Mouse (Mus musculus) lung, postnatal 0 days (tissue): ENCODE measurements around the gene Gm43638.
"Not testable (repeated sequence)": the region's sequence is repeated elsewhere in the genome, so short reads cannot be mapped to it uniquely, and the experiment has no call there.

ENCODE experiments used
- CTCF ChIP-seq: IDR thresholded peaks from 2 replicates; pipeline ENCODE4 v1.5.1; 2016; ENCODE audit warnings: antibody characterized with exemption, mild to moderate bottlenecking
- EP300 ChIP-seq: IDR thresholded peaks from 2 replicates; pipeline ENCODE4 v1.6.1; 2016; ENCODE audit warnings: antibody characterized with exemption, mild to moderate bottlenecking, control low read depth

- TF ChIP-seq CTCF, EP300: not testable (repeated sequence)
Measured at GRCm38 (mm10) chr5:87486706-87487105, at the start of gene Gm43638.
